Mouse (Mus musculus) intestine, embryonic 15.5 days (tissue): ENCODE data around the gene Fzd4. TPM values are rescaled to one million over a fixed set of nuclear protein-coding genes. Genes with fewer than 3 reads are reported as not detected.

Source experiments
- polyA plus RNA-seq: library from polyadenylated mRNA; unstranded; fragments of >200 nt; fragmentation: Nextera tagmentation; extraction: Ambion mirVana; gene quantifications from 2 replicates; pipeline ENCODE4 v1.2.1, GENCODE M21; 2015

Fzd4 gene
- polyA plus RNA-seq, 1 experiment from 2014 or later, result 9.1 TPM

Other genes with a start within 250 kb of the Fzd4 start
- gene Tmem135, start 133 bp upstream of the Fzd4 start, polyA plus RNA-seq, result 42.4 and 43.8 TPM in 2 replicates
- 92.3 and 102 TPM in 2 replicates for gene Prss23, start 122.8 kb downstream of the Fzd4 start, polyA plus RNA-seq
- gene Me3, start 228.0 kb downstream of the Fzd4 start, polyA plus RNA-seq, result 3.3 and 3.6 TPM in 2 replicates